Mouse (Mus musculus) thymus, postnatal 0 days (tissue): ENCODE results near the gene Rnf145. TPM values are rescaled to one million over a fixed set of nuclear protein-coding genes. Genes with fewer than 3 reads are reported as not detected.

Source experiments
- DNase-seq: peaks from one replicate; pipeline ENCODE4 v3.0.0-alpha.2; 2015; ENCODE audit warnings: low spot score
- microRNA-seq: library from miRNA; unstranded; fragments of <30 nt; microRNA quantifications from one replicate; pipeline ENCODE4, GENCODE M21; 2016; ENCODE audit warnings: borderline number of aligned reads
- polyA plus RNA-seq: library from polyadenylated mRNA; unstranded; fragments of >200 nt; fragmentation: Nextera tagmentation; extraction: Ambion mirVana; gene quantifications from 2 replicates; pipeline ENCODE4 v1.2.1, GENCODE M21; 2015

Rnf145 gene
- polyA plus RNA-seq, 1 experiment from 2014 or later: 120 TPM

DNA sequence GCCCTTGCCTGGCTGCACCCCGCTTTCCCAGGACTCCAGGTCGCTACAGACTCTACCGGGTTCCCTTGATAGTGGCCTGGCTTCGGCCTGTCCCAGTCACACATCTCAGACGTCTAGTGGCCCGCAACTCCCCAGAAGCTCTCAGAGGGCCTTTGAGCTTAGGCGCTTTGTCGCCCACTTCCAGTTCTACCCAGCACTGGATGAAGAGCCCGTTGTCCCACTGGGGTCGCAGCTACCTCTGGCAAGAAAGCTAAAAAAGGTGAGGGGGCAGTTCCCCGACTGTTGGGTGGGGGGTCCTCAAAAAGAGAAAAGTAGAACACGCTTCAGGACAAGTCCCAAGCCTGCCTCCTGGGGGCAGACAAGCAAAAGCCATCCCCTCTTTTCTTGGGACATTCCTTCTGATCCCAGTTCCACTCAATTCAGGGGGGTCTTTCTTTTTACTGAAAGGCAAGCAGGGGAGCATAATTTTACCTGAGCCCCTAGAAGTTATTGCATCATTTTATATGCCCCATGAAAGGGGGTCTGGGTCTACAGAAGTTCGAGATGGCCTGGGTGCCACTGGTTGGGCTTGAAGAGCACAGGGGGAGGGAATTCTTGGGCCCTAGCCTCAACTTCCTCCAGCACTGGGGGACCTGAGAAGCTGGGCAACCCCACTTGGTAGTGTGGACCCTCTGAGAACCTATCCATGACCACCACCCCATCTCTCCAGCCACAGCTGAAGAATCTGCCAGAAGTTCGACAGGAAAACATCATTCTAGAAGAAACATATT is 94.8 kb downstream of the Rnf145 start:
- no peak for DNase-seq

Small RNAs within 50 kb of the gene (microRNA-seq; reads per million reads assigned to microRNA genes)
- gene Gm22121: not detected

Other genes starting within 250 kb of the Rnf145 start
- 3.6 and 3.8 TPM in 2 replicates for gene Il12b, start 118.9 kb upstream of the Rnf145 start, polyA plus RNA-seq
- 50.7 and 55.3 TPM in 2 replicates for gene Ublcp1, start 48.5 kb upstream of the Rnf145 start, polyA plus RNA-seq
- gene Ebf1, start 98.4 kb downstream of the Rnf145 start, polyA plus RNA-seq: 3.9 and 4.1 TPM in 2 replicates